Mouse (Mus musculus): ENCODE results near the gene Psmd1. TPM values are rescaled to one million over a fixed set of nuclear protein-coding genes. Genes with fewer than 3 reads are reported as not detected.

The Psmd1 gene
- total and polyA plus RNA-seq, 2 experiments, result 57.3 to 81.6 TPM

- Histone ChIP-seq H3K4me3 (ENCODE audit: insufficient read depth, low read depth, low read length) (no peak overlapping the region), H3K27ac (replicated peaks; ENCODE audit: insufficient read depth, low read depth, low read length) (no peak overlapping the region), H3K4me1 (ENCODE audit: control insufficient read depth, insufficient read depth, low read length) (peaks cover 5% of the 10 kb centered on the region), H3K9ac (ENCODE audit: low read depth, low read length) (no peak overlapping the region), H3K27me3 (ENCODE audit: control insufficient read depth, insufficient read depth, low read length) (no peaks in the 10 kb centered on the region), H3K36me3 (ENCODE audit: control insufficient read depth, insufficient read depth, low read length) (no peaks in the 10 kb centered on the region), H3K79me2 (ENCODE audit: control insufficient read depth, insufficient read depth, low read length) (no peaks in the 10 kb centered on the region)
- DNase-seq (ENCODE audit: extremely low read depth, low read depth, low spot score), result no peak
- TF ChIP-seq CTCF (IDR thresholded peaks at IDR 0.05; ENCODE audit: low read depth, low read length) (no peak), POLR2A (IDR thresholded peaks at IDR 0.05; ENCODE audit: extremely low read depth, insufficient read depth, low read length) (no peak)
- WGBS, result 57% methylated on average over 11 of the region's 11 CpGs
Observed at GRCm38 (mm10) chr1:86032273-86032987, 31.8 kb upstream of the Psmd1 start.

GRCm38 (mm10) chr1:86038191-86038951 lies 25.8 kb upstream of the Psmd1 start:
- H3K27me3 ChIP-seq (ENCODE audit: control insufficient read depth, insufficient read depth, low read length), result no peaks in the 10 kb centered on the region
- no peak overlapping the region for H3K4me3 ChIP-seq (ENCODE audit: insufficient read depth, low read depth, low read length)
- peaks cover 35% of the 10 kb centered on the region for H3K4me1 ChIP-seq (ENCODE audit: control insufficient read depth, insufficient read depth, low read length)
- H3K9ac ChIP-seq (ENCODE audit: low read depth, low read length), result peak overlapping the region; percentile 39
- 8% methylated on average over 3 of the region's 3 CpGs for WGBS
- peak; percentile 41; the same call in 1 of the 2 replicates for TF ChIP-seq POLR2A (IDR thresholded peaks at IDR 0.05; ENCODE audit: extremely low read depth, insufficient read depth, low read length)
- no peak for TF ChIP-seq CTCF (IDR thresholded peaks at IDR 0.05; ENCODE audit: low read depth, low read length)
- H3K27ac ChIP-seq (replicated peaks; ENCODE audit: insufficient read depth, low read depth, low read length), result peak overlapping the region; percentile 95
- peaks cover 5% of the 10 kb centered on the region; the same call in 1 of the 2 replicates for H3K79me2 ChIP-seq (ENCODE audit: control insufficient read depth, insufficient read depth, low read length)
- DNase-seq (ENCODE audit: extremely low read depth, low read depth, low spot score), result peak; percentile 91
- H3K36me3 ChIP-seq (ENCODE audit: control insufficient read depth, insufficient read depth, low read length), result no peaks in the 10 kb centered on the region

GRCm38 (mm10) chr1:86040131-86040530 lies 24.1 kb upstream of the Psmd1 start:
- Histone ChIP-seq H3K27ac (replicated peaks; ENCODE audit: insufficient read depth, low read depth, low read length) (peak overlapping the region; percentile 98), H3K36me3 (ENCODE audit: control insufficient read depth, insufficient read depth, low read length) (no peaks in the 10 kb centered on the region), H3K79me2 (ENCODE audit: control insufficient read depth, insufficient read depth, low read length) (peaks cover 5% of the 10 kb centered on the region; the same call in 1 of the 2 replicates), H3K4me3 (ENCODE audit: insufficient read depth, low read depth, low read length) (peak overlapping the region; percentile 45), H3K9ac (ENCODE audit: low read depth, low read length) (peak overlapping the region; percentile 71), H3K27me3 (ENCODE audit: control insufficient read depth, insufficient read depth, low read length) (no peaks in the 10 kb centered on the region), H3K4me1 (ENCODE audit: control insufficient read depth, insufficient read depth, low read length) (peaks cover 41% of the 10 kb centered on the region)
- TF ChIP-seq CTCF (IDR thresholded peaks at IDR 0.05; ENCODE audit: low read depth, low read length), result no peak
- TF ChIP-seq POLR2A (IDR thresholded peaks at IDR 0.05; ENCODE audit: extremely low read depth, insufficient read depth, low read length), result no peak
- DNase-seq (ENCODE audit: extremely low read depth, low read depth, low spot score), result peak; percentile 98
- 17% methylated on average over 4 of the region's 4 CpGs for WGBS

- Histone ChIP-seq H3K9ac (ENCODE audit: low read depth, low read length) (peak overlapping the region; percentile 39), H3K27ac (replicated peaks; ENCODE audit: insufficient read depth, low read depth, low read length) (peak overlapping the region; percentile 98), H3K4me1 (ENCODE audit: control insufficient read depth, insufficient read depth, low read length) (peaks cover 42% of the 10 kb centered on the region), H3K4me3 (ENCODE audit: insufficient read depth, low read depth, low read length) (peak overlapping the region; percentile 17), H3K79me2 (ENCODE audit: control insufficient read depth, insufficient read depth, low read length) (peaks cover 6% of the 10 kb centered on the region; the same call in 1 of the 2 replicates), H3K36me3 (ENCODE audit: control insufficient read depth, insufficient read depth, low read length) (no peaks in the 10 kb centered on the region), H3K27me3 (ENCODE audit: control insufficient read depth, insufficient read depth, low read length) (no peaks in the 10 kb centered on the region)
- DNase-seq (ENCODE audit: extremely low read depth, low read depth, low spot score), result no peak
- TF ChIP-seq CTCF (IDR thresholded peaks at IDR 0.05; ENCODE audit: low read depth, low read length), result no peak
- TF ChIP-seq POLR2A (IDR thresholded peaks at IDR 0.05; ENCODE audit: extremely low read depth, insufficient read depth, low read length), result no peak
- WGBS, result 44% methylated on average over 3 of the region's 3 CpGs
Observed at GRCm38 (mm10) chr1:86040817-86041216, 23.4 kb upstream of the Psmd1 start.

- TF ChIP-seq POLR2A (IDR thresholded peaks at IDR 0.05; ENCODE audit: extremely low read depth, insufficient read depth, low read length), result no peak
- TF ChIP-seq CTCF (IDR thresholded peaks at IDR 0.05; ENCODE audit: low read depth, low read length), result no peak
- H3K4me1 ChIP-seq (ENCODE audit: control insufficient read depth, insufficient read depth, low read length), result peaks cover 23% of the 10 kb centered on the region
- DNase-seq (ENCODE audit: extremely low read depth, low read depth, low spot score), result no peak
- H3K36me3 ChIP-seq (ENCODE audit: control insufficient read depth, insufficient read depth, low read length), result peaks cover 7% of the 10 kb centered on the region; the same call in 1 of the 2 replicates
- H3K27ac ChIP-seq (replicated peaks; ENCODE audit: insufficient read depth, low read depth, low read length), result peak overlapping the region; percentile 99
- no peak overlapping the region; the same call in 1 of the 2 replicates for H3K4me3 ChIP-seq (ENCODE audit: insufficient read depth, low read depth, low read length)
- H3K9ac ChIP-seq (ENCODE audit: low read depth, low read length), result peak overlapping the region; percentile 42
- H3K79me2 ChIP-seq (ENCODE audit: control insufficient read depth, insufficient read depth, low read length), result peaks cover 22% of the 10 kb centered on the region
- WGBS, result 45% methylated on average over 4 of the region's 4 CpGs
- no peaks in the 10 kb centered on the region for H3K27me3 ChIP-seq (ENCODE audit: control insufficient read depth, insufficient read depth, low read length)
Observed at GRCm38 (mm10) chr1:86045056-86045455, 19.1 kb upstream of the Psmd1 start.
